Mouse (Mus musculus) testis, adult 2 months (tissue): ENCODE results near the gene Csrnp2.

Experiments used
- CTCF ChIP-seq: fragments of 200-500 bp; IDR thresholded peaks from 2 replicates; pipeline ENCODE4 v1.5.1; 2012; ENCODE audit warnings: low read depth, mild to moderate bottlenecking, inconsistent platforms, low read length, moderate library complexity; ENCODE audit not compliant: control insufficient read depth, insufficient read depth, insufficient replicate concordance
- POLR2A ChIP-seq: fragments of 200-500 bp; IDR thresholded peaks from 2 replicates; pipeline ENCODE4 v1.6.1; 2012; ENCODE audit warnings: low read depth, mild to moderate bottlenecking, inconsistent platforms, low read length, moderate library complexity; ENCODE audit not compliant: control insufficient read depth

- no peak for TF ChIP-seq CTCF
- no peak for TF ChIP-seq POLR2A
These were observed 34.3 kb downstream of the Csrnp2 start for GRCm38 (mm10) chr15:100460942-100461341.
